Mouse (Mus musculus): ENCODE measurements around the gene Arhgap10. TPM values are rescaled to one million over a fixed set of nuclear protein-coding genes. Genes with fewer than 3 reads are reported as not detected.
"Not testable (repeated sequence)": the region's sequence is repeated elsewhere in the genome, so short reads cannot be mapped to it uniquely, and the experiment has no call there.

Gene Arhgap10
- polyA plus RNA-seq, 1 experiment from 2014 or later, result 33.4 TPM

- Histone ChIP-seq H3K4me3 (replicated peaks; ENCODE audit: low read length) (no peak overlapping the region), H3K36me3 (ENCODE audit: control insufficient read depth, insufficient read depth, low read length) (0 out of 2 replicates have a peak, but pooled peaks cover 3% of the 10 kb centered on the region), H3K4me2 (ENCODE audit: low read depth, low read length) (no peak overlapping the region), H3K4me1 (ENCODE audit: control insufficient read depth, insufficient read depth, low read length) (no peaks in the 10 kb centered on the region), H3K9ac (ENCODE audit: low read length) (no peak overlapping the region), H3K27me3 (ENCODE audit: control insufficient read depth, insufficient read depth, low read length) (no peaks in the 10 kb centered on the region), H3K9me3 (replicated peaks; ENCODE audit: control insufficient read depth, low read length) (no peaks in the 10 kb centered on the region; the same call in 1 of the 2 replicates), H3K27ac (ENCODE audit: low read length) (no peak overlapping the region)
- 88% methylated on average over 12 of the region's 12 CpGs for WGBS
- no peak for ATAC-seq (ENCODE audit: insufficient read depth, low FRiP score)
Observed at GRCm38 (mm10) chr8:77331180-77331579, 186.6 kb downstream of the Arhgap10 start.

DNA sequence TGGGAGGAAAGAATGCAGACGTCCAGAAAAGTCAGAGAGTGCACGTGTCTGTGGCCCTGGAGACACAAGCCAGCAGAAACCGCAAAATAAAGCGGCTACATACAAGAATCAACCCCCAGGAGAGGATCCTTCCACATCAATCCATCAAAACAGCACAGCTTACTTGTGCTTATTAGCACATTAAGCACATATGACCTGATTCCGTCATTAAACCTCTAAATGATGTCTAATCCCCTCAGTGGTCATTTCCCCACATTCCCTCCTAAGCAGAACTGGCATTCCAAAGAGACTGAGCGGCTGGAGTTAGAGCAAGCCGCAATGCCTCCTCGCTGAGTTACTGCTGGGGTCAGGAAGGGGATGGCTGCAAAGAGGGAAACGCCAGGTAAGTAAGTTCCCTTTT is 187.4 kb downstream of the Arhgap10 start:
- ATAC-seq (ENCODE audit: insufficient read depth, low FRiP score), result no peak
- H3K9me3 ChIP-seq (replicated peaks; ENCODE audit: control insufficient read depth, low read length), result no peaks in the 10 kb centered on the region; the same call in 1 of the 2 replicates
- no peak overlapping the region for H3K4me3 ChIP-seq (replicated peaks; ENCODE audit: low read length)
- no peak overlapping the region for H3K27ac ChIP-seq (ENCODE audit: low read length)
- 77% methylated on average over 9 of the region's 9 CpGs for WGBS
- H3K27me3 ChIP-seq (ENCODE audit: control insufficient read depth, insufficient read depth, low read length), result no peaks in the 10 kb centered on the region
- H3K9ac ChIP-seq (ENCODE audit: low read length), result no peak overlapping the region
- 0 out of 2 replicates have a peak, but pooled peaks cover 3% of the 10 kb centered on the region for H3K36me3 ChIP-seq (ENCODE audit: control insufficient read depth, insufficient read depth, low read length)
- H3K4me2 ChIP-seq (ENCODE audit: low read depth, low read length), result no peak overlapping the region
- no peaks in the 10 kb centered on the region for H3K4me1 ChIP-seq (ENCODE audit: control insufficient read depth, insufficient read depth, low read length)

- Histone ChIP-seq H3K36me3 (ENCODE audit: control insufficient read depth, insufficient read depth, low read length) (0 out of 2 replicates have a peak, but pooled peaks cover 3% of the 10 kb centered on the region), H3K4me1 (ENCODE audit: control insufficient read depth, insufficient read depth, low read length) (no peaks in the 10 kb centered on the region), H3K27ac (ENCODE audit: low read length) (no peak overlapping the region), H3K9ac (ENCODE audit: low read length) (no peak overlapping the region), H3K4me2 (ENCODE audit: low read depth, low read length) (no peak overlapping the region), H3K9me3 (replicated peaks; ENCODE audit: control insufficient read depth, low read length) (no peaks in the 10 kb centered on the region; the same call in 1 of the 2 replicates), H3K4me3 (replicated peaks; ENCODE audit: low read length) (no peak overlapping the region), H3K27me3 (ENCODE audit: control insufficient read depth, insufficient read depth, low read length) (no peaks in the 10 kb centered on the region)
- ATAC-seq (ENCODE audit: insufficient read depth, low FRiP score), result no peak
- WGBS, result 71% methylated on average over 4 of the region's 4 CpGs
Observed at GRCm38 (mm10) chr8:77329783-77330182, 188.0 kb downstream of the Arhgap10 start.

DNA sequence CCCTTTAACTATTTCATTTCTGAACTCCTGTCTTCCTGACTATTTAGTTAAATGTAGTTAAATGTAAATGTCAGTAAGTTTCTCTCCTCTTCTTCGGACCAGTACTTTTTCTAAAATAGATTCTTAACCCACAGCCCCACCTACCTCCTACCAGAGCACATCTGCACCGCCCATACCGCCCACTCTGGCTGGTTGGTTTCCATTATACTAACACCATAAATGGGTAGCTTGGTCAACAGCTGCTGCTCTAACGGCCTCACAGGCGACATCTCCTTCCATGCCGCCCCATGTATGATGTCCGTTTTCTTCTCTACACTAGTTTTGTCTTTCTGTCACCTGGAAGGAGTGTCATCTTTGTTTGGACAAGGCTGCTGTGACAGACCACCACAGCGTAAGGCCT is 189.3 kb downstream of the Arhgap10 start:
- Histone ChIP-seq H3K4me3 (replicated peaks; ENCODE audit: low read length) (no peak overlapping the region), H3K4me1 (ENCODE audit: control insufficient read depth, insufficient read depth, low read length) (no peaks in the 10 kb centered on the region), H3K9ac (ENCODE audit: low read length) (no peak overlapping the region), H3K9me3 (replicated peaks; ENCODE audit: control insufficient read depth, low read length) (no peaks in the 10 kb centered on the region), H3K27ac (ENCODE audit: low read length) (no peak overlapping the region), H3K4me2 (ENCODE audit: low read depth, low read length) (no peak overlapping the region), H3K36me3 (ENCODE audit: control insufficient read depth, insufficient read depth, low read length) (0 out of 2 replicates have a peak, but pooled peaks cover 3% of the 10 kb centered on the region), H3K27me3 (ENCODE audit: control insufficient read depth, insufficient read depth, low read length) (no peaks in the 10 kb centered on the region)
- 88% methylated on average over 8 of the region's 8 CpGs for WGBS
- ATAC-seq (ENCODE audit: insufficient read depth, low FRiP score), result no peak

GRCm38 (mm10) chr8:77327326-77327725 is 190.4 kb downstream of the Arhgap10 start:
- no peak overlapping the region for H3K27ac ChIP-seq (ENCODE audit: low read length)
- WGBS, result 90% methylated on average over 4 of the region's 4 CpGs
- no peak overlapping the region for H3K4me3 ChIP-seq (replicated peaks; ENCODE audit: low read length)
- 0 out of 2 replicates have a peak, but pooled peaks cover 3% of the 10 kb centered on the region for H3K36me3 ChIP-seq (ENCODE audit: control insufficient read depth, insufficient read depth, low read length)
- H3K9ac ChIP-seq (ENCODE audit: low read length), result no peak overlapping the region
- H3K9me3 ChIP-seq (replicated peaks; ENCODE audit: control insufficient read depth, low read length), result no peaks in the 10 kb centered on the region
- no peaks in the 10 kb centered on the region for H3K4me1 ChIP-seq (ENCODE audit: control insufficient read depth, insufficient read depth, low read length)
- ATAC-seq (ENCODE audit: insufficient read depth, low FRiP score), result no peak
- H3K4me2 ChIP-seq (ENCODE audit: low read depth, low read length), result no peak overlapping the region
- H3K27me3 ChIP-seq (ENCODE audit: control insufficient read depth, insufficient read depth, low read length), result no peaks in the 10 kb centered on the region

GRCm38 (mm10) chr8:77322727-77323126 is 195.0 kb downstream of the Arhgap10 start:
- not testable (repeated sequence) for H3K4me3 ChIP-seq (replicated peaks; ENCODE audit: low read length); H3K9me3 ChIP-seq (replicated peaks; ENCODE audit: control insufficient read depth, low read length); H3K4me1 ChIP-seq (ENCODE audit: control insufficient read depth, insufficient read depth, low read length); H3K4me2 ChIP-seq (ENCODE audit: low read depth, low read length); H3K27ac ChIP-seq (ENCODE audit: low read length); H3K36me3 ChIP-seq (ENCODE audit: control insufficient read depth, insufficient read depth, low read length); H3K9ac ChIP-seq (ENCODE audit: low read length); H3K27me3 ChIP-seq (ENCODE audit: control insufficient read depth, insufficient read depth, low read length); ATAC-seq (ENCODE audit: insufficient read depth, low FRiP score)
- WGBS, result 87% methylated on average over 6 of the region's 7 CpGs

- peaks cover 6% of the 10 kb centered on the region; the same call in 1 of the 2 replicates for H3K36me3 ChIP-seq (ENCODE audit: control insufficient read depth, insufficient read depth, low read length)
- H3K9me3 ChIP-seq (replicated peaks; ENCODE audit: control insufficient read depth, low read length), result no peaks in the 10 kb centered on the region
- H3K9ac ChIP-seq (ENCODE audit: low read length), result no peak overlapping the region
- 93% methylated on average over 4 of the region's 4 CpGs for WGBS
- no peak overlapping the region for H3K4me2 ChIP-seq (ENCODE audit: low read depth, low read length)
- no peak overlapping the region for H3K4me3 ChIP-seq (replicated peaks; ENCODE audit: low read length)
- no peak overlapping the region for H3K27ac ChIP-seq (ENCODE audit: low read length)
- ATAC-seq (ENCODE audit: insufficient read depth, low FRiP score), result no peak
- H3K27me3 ChIP-seq (ENCODE audit: control insufficient read depth, insufficient read depth, low read length), result no peaks in the 10 kb centered on the region
- no peaks in the 10 kb centered on the region for H3K4me1 ChIP-seq (ENCODE audit: control insufficient read depth, insufficient read depth, low read length)
Observed at GRCm38 (mm10) chr8:77321901-77322300, 195.9 kb downstream of the Arhgap10 start.

- Histone ChIP-seq H3K4me1 (ENCODE audit: control insufficient read depth, insufficient read depth, low read length) (0 out of 2 replicates have a peak, but pooled peaks cover 5% of the 10 kb centered on the region), H3K9me3 (replicated peaks; ENCODE audit: control insufficient read depth, low read length) (no peaks in the 10 kb centered on the region), H3K27ac (ENCODE audit: low read length) (no peak overlapping the region), H3K36me3 (ENCODE audit: control insufficient read depth, insufficient read depth, low read length) (peaks cover 6% of the 10 kb centered on the region; the same call in 1 of the 2 replicates), H3K9ac (ENCODE audit: low read length) (no peak overlapping the region), H3K4me2 (ENCODE audit: low read depth, low read length) (no peak overlapping the region), H3K4me3 (replicated peaks; ENCODE audit: low read length) (no peak overlapping the region), H3K27me3 (ENCODE audit: control insufficient read depth, insufficient read depth, low read length) (no peaks in the 10 kb centered on the region)
- no peak for ATAC-seq (ENCODE audit: insufficient read depth, low FRiP score)
- 72% methylated on average over 9 of the region's 9 CpGs for whole genome bisulfite sequencing
Observed at GRCm38 (mm10) chr8:77318590-77318989, 199.2 kb downstream of the Arhgap10 start.

DNA sequence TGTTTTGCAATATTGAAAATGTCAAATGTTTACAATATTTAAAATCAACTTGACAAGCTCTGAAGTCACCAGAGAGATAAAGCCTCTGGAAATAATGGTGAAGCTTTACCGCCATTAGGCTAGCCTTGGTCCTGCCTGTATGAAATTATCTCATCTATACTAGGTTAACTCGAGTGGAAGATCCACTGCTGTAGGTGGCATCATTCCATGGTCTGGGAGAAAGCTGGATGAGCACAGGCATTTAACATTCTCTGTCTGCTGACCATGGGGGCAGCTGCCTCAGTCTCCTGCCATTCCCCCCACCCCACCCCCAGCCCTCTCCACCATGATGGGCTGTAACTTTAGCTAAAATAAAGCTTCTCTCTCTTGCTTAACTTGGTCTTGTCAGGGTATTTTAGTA is 200.0 kb downstream of the Arhgap10 start:
- ATAC-seq (ENCODE audit: insufficient read depth, low FRiP score), result no peak
- Histone ChIP-seq H3K9me3 (replicated peaks; ENCODE audit: control insufficient read depth, low read length) (no peaks in the 10 kb centered on the region), H3K4me1 (ENCODE audit: control insufficient read depth, insufficient read depth, low read length) (peaks cover 7% of the 10 kb centered on the region; the same call in 1 of the 2 replicates), H3K27ac (ENCODE audit: low read length) (no peak overlapping the region), H3K4me2 (ENCODE audit: low read depth, low read length) (no peak overlapping the region), H3K9ac (ENCODE audit: low read length) (no peak overlapping the region), H3K27me3 (ENCODE audit: control insufficient read depth, insufficient read depth, low read length) (no peaks in the 10 kb centered on the region), H3K36me3 (ENCODE audit: control insufficient read depth, insufficient read depth, low read length) (peaks cover 6% of the 10 kb centered on the region; the same call in 1 of the 2 replicates), H3K4me3 (replicated peaks; ENCODE audit: low read length) (no peak overlapping the region)
- WGBS, result 89% methylated on average over 2 of the region's 2 CpGs

All from stomach, embryonic 16.5 days (tissue).